Mouse (Mus musculus): Measurements from ENCODE around the gene Coro2b.

- TF ChIP-seq CTCF (IDR thresholded peaks at IDR 0.05; ENCODE audit: borderline replicate concordance, insufficient read depth, low read length) = no peak
- no peak for TF ChIP-seq POLR2A (IDR thresholded peaks at IDR 0.05; ENCODE audit: low read depth, low read length)
These were observed 62.6 kb downstream of the Coro2b start for GRCm38 (mm10) chr9:62474206-62474605.

Data from embryonic fibroblast, embryonic 13.5 days (primary cell).